Mouse (Mus musculus): ENCODE results near the gene Apobec3. TPM values are rescaled to one million over a fixed set of nuclear protein-coding genes. Genes with fewer than 3 reads are reported as not detected.

Apobec3 gene
- polyA plus RNA-seq, 1 experiment from 2014 or later = 33.1 TPM

GRCm38 (mm10) chr15:79946790-79947189 lies 55.3 kb downstream of the Apobec3 start:
- H3K4me1 ChIP-seq (ENCODE audit: control insufficient read depth, low read depth, low read length) = peaks cover 2% of the 10 kb centered on the region; the same call in 1 of the 2 replicates

GRCm38 (mm10) chr15:79947681-79948080 lies 56.2 kb downstream of the Apobec3 start:
- Histone ChIP-seq H3K27me3 (ENCODE audit: control insufficient read depth, insufficient read depth, low read depth, low read length) (peaks cover 4% of the 10 kb centered on the region; the same call in 1 of the 2 replicates), H3K4me2 (ENCODE audit: low read depth, low read length) (no peak overlapping the region), H3K27ac (ENCODE audit: low read length) (no peak overlapping the region), H3K9me3 (replicated peaks; ENCODE audit: control insufficient read depth, low read length) (no peaks in the 10 kb centered on the region), H3K36me3 (ENCODE audit: control insufficient read depth, insufficient read depth) (no peaks in the 10 kb centered on the region), H3K9ac (ENCODE audit: low read depth, low read length) (no peak overlapping the region), H3K4me1 (ENCODE audit: control insufficient read depth, low read depth, low read length) (peaks cover 2% of the 10 kb centered on the region; the same call in 1 of the 2 replicates), H3K4me3 (ENCODE audit: low read depth, low read length) (no peak overlapping the region)
- ATAC-seq (ENCODE audit: low read depth) = no peak
- WGBS (ENCODE audit: insufficient replicate concordance) = 62% methylated on average over 6 of the region's 6 CpGs

More at GRCm38 (mm10) chr15:79946790-79947189, 55.3 kb downstream of the Apobec3 start:
- peaks cover 4% of the 10 kb centered on the region; the same call in 1 of the 2 replicates for H3K27me3 ChIP-seq (ENCODE audit: control insufficient read depth, insufficient read depth, low read depth, low read length)
- no peak overlapping the region for H3K9ac ChIP-seq (ENCODE audit: low read depth, low read length)
- no peak overlapping the region for H3K4me3 ChIP-seq (ENCODE audit: low read depth, low read length)
- no peak for ATAC-seq (ENCODE audit: low read depth)
- WGBS (ENCODE audit: insufficient replicate concordance) = 68% methylated on average over 9 of the region's 9 CpGs
- H3K4me2 ChIP-seq (ENCODE audit: low read depth, low read length) = no peak overlapping the region
- H3K36me3 ChIP-seq (ENCODE audit: control insufficient read depth, insufficient read depth) = no peaks in the 10 kb centered on the region
- no peak overlapping the region for H3K27ac ChIP-seq (ENCODE audit: low read length)
- H3K9me3 ChIP-seq (replicated peaks; ENCODE audit: control insufficient read depth, low read length) = no peaks in the 10 kb centered on the region

- 3% methylated on average over 24 of the region's 24 CpGs for WGBS (ENCODE audit: insufficient replicate concordance)
- Histone ChIP-seq H3K9ac (ENCODE audit: low read depth, low read length) (no peak overlapping the region), H3K9me3 (replicated peaks; ENCODE audit: control insufficient read depth, low read length) (no peaks in the 10 kb centered on the region), H3K4me3 (ENCODE audit: low read depth, low read length) (peak overlapping the region; percentile 26; the same call in 1 of the 2 replicates), H3K36me3 (ENCODE audit: control insufficient read depth, insufficient read depth) (no peaks in the 10 kb centered on the region), H3K27ac (ENCODE audit: low read length) (no peak overlapping the region), H3K4me2 (ENCODE audit: low read depth, low read length) (peak overlapping the region; percentile 45), H3K4me1 (ENCODE audit: control insufficient read depth, low read depth, low read length) (peaks cover 2% of the 10 kb centered on the region; the same call in 1 of the 2 replicates), H3K27me3 (ENCODE audit: control insufficient read depth, insufficient read depth, low read depth, low read length) (peaks cover 4% of the 10 kb centered on the region; the same call in 1 of the 2 replicates)
- ATAC-seq (ENCODE audit: low read depth) = no peak
Observed at GRCm38 (mm10) chr15:79950250-79951025, 59.0 kb downstream of the Apobec3 start.

- Histone ChIP-seq H3K9me3 (replicated peaks; ENCODE audit: control insufficient read depth, low read length) (no peaks in the 10 kb centered on the region), H3K36me3 (ENCODE audit: control insufficient read depth, insufficient read depth) (no peaks in the 10 kb centered on the region), H3K4me3 (ENCODE audit: low read depth, low read length) (no peak overlapping the region), H3K4me2 (ENCODE audit: low read depth, low read length) (no peak overlapping the region), H3K27ac (ENCODE audit: low read length) (no peak overlapping the region), H3K9ac (ENCODE audit: low read depth, low read length) (no peak overlapping the region), H3K27me3 (ENCODE audit: control insufficient read depth, insufficient read depth, low read depth, low read length) (peaks cover 4% of the 10 kb centered on the region; the same call in 1 of the 2 replicates), H3K4me1 (ENCODE audit: control insufficient read depth, low read depth, low read length) (peaks cover 2% of the 10 kb centered on the region; the same call in 1 of the 2 replicates)
- 60% methylated on average over 6 of the region's 6 CpGs for WGBS (ENCODE audit: insufficient replicate concordance)
- no peak for ATAC-seq (ENCODE audit: low read depth)
Observed at GRCm38 (mm10) chr15:79951226-79951625, 59.8 kb downstream of the Apobec3 start.

DNA sequence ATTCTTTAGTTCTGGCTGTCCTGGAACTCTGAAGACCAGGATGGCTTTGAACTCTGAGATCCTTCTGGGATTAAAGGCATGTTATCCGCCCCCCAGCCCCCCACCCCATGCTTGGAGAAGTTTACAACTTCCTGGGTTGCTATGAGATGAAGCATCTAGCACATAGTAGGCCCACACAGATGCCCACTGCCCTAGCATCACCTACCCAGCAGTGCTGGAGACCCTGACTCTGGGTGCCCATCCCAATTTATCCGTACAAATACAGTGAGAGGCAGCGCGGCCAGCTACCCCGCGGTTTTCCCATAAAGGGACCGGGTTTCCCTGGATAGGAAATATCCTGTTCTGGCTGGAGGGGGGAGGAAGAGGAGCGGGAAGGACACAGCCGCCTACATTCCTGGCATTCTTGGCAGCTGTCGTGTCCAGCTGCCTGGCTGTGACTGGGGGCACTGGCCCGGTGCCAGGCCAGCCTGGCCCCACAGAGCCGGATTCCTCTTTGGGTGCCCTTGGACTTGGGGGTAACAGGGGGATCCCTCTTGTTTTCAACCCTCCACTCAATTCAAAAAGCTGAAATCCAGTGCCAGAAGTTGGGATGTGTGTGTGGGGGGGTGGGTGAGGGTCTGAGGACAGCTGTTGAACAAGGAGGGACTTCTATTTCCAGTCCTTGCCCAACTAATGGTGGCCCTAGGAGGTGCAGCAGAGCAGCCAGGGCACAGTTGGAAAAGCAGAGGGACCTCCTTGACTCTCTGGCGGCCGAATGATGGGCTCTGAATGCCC lies 60.5 kb downstream of the Apobec3 start:
- 62% methylated on average over 14 of the region's 14 CpGs for WGBS (ENCODE audit: insufficient replicate concordance)
- Histone ChIP-seq H3K27ac (ENCODE audit: low read length) (no peak overlapping the region), H3K4me1 (ENCODE audit: control insufficient read depth, low read depth, low read length) (peaks cover 2% of the 10 kb centered on the region; the same call in 1 of the 2 replicates), H3K36me3 (ENCODE audit: control insufficient read depth, insufficient read depth) (no peaks in the 10 kb centered on the region), H3K9ac (ENCODE audit: low read depth, low read length) (no peak overlapping the region), H3K27me3 (ENCODE audit: control insufficient read depth, insufficient read depth, low read depth, low read length) (peaks cover 4% of the 10 kb centered on the region; the same call in 1 of the 2 replicates), H3K9me3 (replicated peaks; ENCODE audit: control insufficient read depth, low read length) (no peaks in the 10 kb centered on the region), H3K4me3 (ENCODE audit: low read depth, low read length) (no peak overlapping the region), H3K4me2 (ENCODE audit: low read depth, low read length) (no peak overlapping the region)
- no peak for ATAC-seq (ENCODE audit: low read depth)

DNA sequence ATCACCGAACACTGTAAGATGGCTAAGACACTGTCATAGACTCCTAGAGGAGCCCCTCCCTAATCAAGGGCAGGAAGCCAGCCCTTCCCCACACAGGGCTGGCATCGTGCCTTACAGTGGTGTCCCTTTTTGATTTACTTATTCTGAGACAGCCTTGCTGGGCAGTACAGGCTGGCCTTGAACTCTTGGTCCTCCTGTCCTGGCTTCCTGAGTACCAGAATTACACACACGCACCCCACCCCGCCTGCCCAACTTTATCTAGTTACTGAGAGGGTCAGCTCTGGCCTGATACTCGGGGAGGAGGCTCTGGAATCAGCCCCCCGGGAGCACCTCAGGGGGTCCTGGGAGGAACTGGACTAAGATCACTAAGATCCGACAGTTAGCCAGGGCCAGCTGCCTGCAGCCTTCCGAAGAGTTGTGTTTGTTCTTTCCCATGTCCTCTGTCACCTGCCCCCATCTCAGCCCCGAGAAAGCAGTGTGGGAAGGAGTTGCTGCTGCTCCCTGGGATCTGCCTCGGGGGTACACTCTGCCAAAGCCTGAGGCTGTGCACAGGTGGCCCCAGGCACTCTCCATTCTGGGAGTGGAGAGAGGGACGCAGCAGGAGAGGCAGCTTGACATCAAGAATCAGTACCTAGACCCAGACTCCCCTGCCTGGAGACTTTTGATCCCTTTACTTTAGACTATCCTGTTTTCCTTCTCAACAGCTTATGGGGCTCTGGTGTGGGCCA lies 61.2 kb downstream of the Apobec3 start:
- peaks cover 2% of the 10 kb centered on the region; the same call in 1 of the 2 replicates for H3K4me1 ChIP-seq (ENCODE audit: control insufficient read depth, low read depth, low read length)
- H3K4me2 ChIP-seq (ENCODE audit: low read depth, low read length) = no peak overlapping the region
- peaks cover 4% of the 10 kb centered on the region; the same call in 1 of the 2 replicates for H3K27me3 ChIP-seq (ENCODE audit: control insufficient read depth, insufficient read depth, low read depth, low read length)
- no peaks in the 10 kb centered on the region for H3K36me3 ChIP-seq (ENCODE audit: control insufficient read depth, insufficient read depth)
- H3K27ac ChIP-seq (ENCODE audit: low read length) = no peak overlapping the region
- H3K4me3 ChIP-seq (ENCODE audit: low read depth, low read length) = no peak overlapping the region
- no peak overlapping the region for H3K9ac ChIP-seq (ENCODE audit: low read depth, low read length)
- no peak for ATAC-seq (ENCODE audit: low read depth)
- 45% methylated on average over 11 of the region's 11 CpGs for WGBS (ENCODE audit: insufficient replicate concordance)
- H3K9me3 ChIP-seq (replicated peaks; ENCODE audit: control insufficient read depth, low read length) = no peaks in the 10 kb centered on the region

DNA sequence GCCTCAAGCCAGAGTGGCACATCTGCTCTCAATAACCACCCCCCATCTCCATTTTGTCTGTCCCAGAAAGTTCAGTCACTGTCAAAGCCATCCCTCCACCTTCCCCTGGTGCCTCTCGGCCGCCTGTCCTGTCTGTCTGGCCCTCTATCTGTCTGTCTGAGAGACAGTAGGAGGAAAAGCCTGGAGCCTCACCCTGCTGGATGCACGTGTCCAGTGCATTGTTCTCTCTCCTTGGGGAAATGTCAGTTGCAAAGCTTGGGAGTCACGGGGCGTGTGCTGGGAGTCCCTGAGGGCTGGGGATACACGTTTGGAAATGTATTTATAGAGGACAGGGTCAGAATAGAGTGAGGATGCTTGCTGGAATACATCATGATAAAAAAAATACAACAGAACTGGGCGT lies 62.0 kb downstream of the Apobec3 start:
- H3K9ac ChIP-seq (ENCODE audit: low read depth, low read length) = no peak overlapping the region
- peaks cover 4% of the 10 kb centered on the region; the same call in 1 of the 2 replicates for H3K27me3 ChIP-seq (ENCODE audit: control insufficient read depth, insufficient read depth, low read depth, low read length)
- peaks cover 2% of the 10 kb centered on the region; the same call in 1 of the 2 replicates for H3K4me1 ChIP-seq (ENCODE audit: control insufficient read depth, low read depth, low read length)
- no peak for ATAC-seq (ENCODE audit: low read depth)
- H3K4me2 ChIP-seq (ENCODE audit: low read depth, low read length) = no peak overlapping the region
- 59% methylated on average over 7 of the region's 7 CpGs for WGBS (ENCODE audit: insufficient replicate concordance)
- no peak overlapping the region for H3K27ac ChIP-seq (ENCODE audit: low read length)
- H3K9me3 ChIP-seq (replicated peaks; ENCODE audit: control insufficient read depth, low read length) = no peaks in the 10 kb centered on the region
- H3K36me3 ChIP-seq (ENCODE audit: control insufficient read depth, insufficient read depth) = no peaks in the 10 kb centered on the region
- H3K4me3 ChIP-seq (ENCODE audit: low read depth, low read length) = no peak overlapping the region

DNA sequence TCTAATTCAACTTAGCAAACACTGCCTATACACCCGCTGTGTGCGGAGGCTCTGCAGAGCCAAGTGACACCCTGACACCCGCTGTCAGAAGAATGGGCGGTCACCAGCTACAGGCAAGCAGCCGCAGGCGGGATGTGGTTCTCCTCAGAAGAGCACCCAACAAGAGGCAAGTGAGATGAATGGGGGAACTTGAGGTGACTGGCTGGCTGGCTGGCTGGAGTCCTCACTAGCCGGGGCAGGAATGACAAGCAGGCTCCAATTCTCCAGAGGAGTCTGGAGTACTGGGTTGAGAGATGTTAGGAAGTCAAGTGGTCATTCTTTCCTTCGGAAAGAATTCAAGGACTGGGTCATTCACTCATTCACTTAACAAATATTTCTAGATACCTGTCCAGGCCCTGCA lies 65.1 kb downstream of the Apobec3 start:
- Histone ChIP-seq H3K4me2 (ENCODE audit: low read depth, low read length) (no peak overlapping the region), H3K27ac (ENCODE audit: low read length) (no peak overlapping the region), H3K4me1 (ENCODE audit: control insufficient read depth, low read depth, low read length) (no peaks in the 10 kb centered on the region), H3K27me3 (ENCODE audit: control insufficient read depth, insufficient read depth, low read depth, low read length) (no peaks in the 10 kb centered on the region), H3K9me3 (replicated peaks; ENCODE audit: control insufficient read depth, low read length) (no peaks in the 10 kb centered on the region), H3K36me3 (ENCODE audit: control insufficient read depth, insufficient read depth) (no peaks in the 10 kb centered on the region), H3K9ac (ENCODE audit: low read depth, low read length) (no peak overlapping the region), H3K4me3 (ENCODE audit: low read depth, low read length) (no peak overlapping the region)
- 44% methylated on average over 8 of the region's 8 CpGs for WGBS (ENCODE audit: insufficient replicate concordance)
- no peak for ATAC-seq (ENCODE audit: low read depth)

Measured in liver, embryonic 16.5 days (tissue).